Mouse (Mus musculus) lung, postnatal 10 days (tissue): ENCODE results near the gene Phactr1.

Experiments
- DNase-seq: peaks from one replicate; pipeline ENCODE4 v3.0.0; 2021

Phactr1 gene

GRCm38 (mm10) chr13:42760907-42761544 lies 80.6 kb downstream of the Phactr1 start:
- no peak for DNase-seq

- DNase-seq = no peak
These were observed 91.9 kb downstream of the Phactr1 start for GRCm38 (mm10) chr13:42772314-42772713.

GRCm38 (mm10) chr13:42774040-42774439 lies 93.6 kb downstream of the Phactr1 start:
- DNase-seq = no peak

GRCm38 (mm10) chr13:42782151-42782550 lies 101.7 kb downstream of the Phactr1 start:
- DNase-seq = no peak

- no peak for DNase-seq
These were observed 108.8 kb downstream of the Phactr1 start for GRCm38 (mm10) chr13:42789221-42789620.

- peak; percentile 10 for DNase-seq
These were observed 111.9 kb downstream of the Phactr1 start for GRCm38 (mm10) chr13:42792279-42792678.

GRCm38 (mm10) chr13:42800523-42800922 lies 120.1 kb downstream of the Phactr1 start:
- no peak for DNase-seq

GRCm38 (mm10) chr13:42804314-42804713 lies 123.9 kb downstream of the Phactr1 start:
- DNase-seq = no peak

GRCm38 (mm10) chr13:42812762-42813161 lies 132.3 kb downstream of the Phactr1 start:
- peak; percentile 65 for DNase-seq

GRCm38 (mm10) chr13:42818378-42818777 lies 138.0 kb downstream of the Phactr1 start:
- peak; percentile 73 for DNase-seq

GRCm38 (mm10) chr13:42820513-42820912 lies 140.1 kb downstream of the Phactr1 start:
- DNase-seq = no peak

GRCm38 (mm10) chr13:42821426-42822106 lies 141.1 kb downstream of the Phactr1 start:
- DNase-seq = no peak

GRCm38 (mm10) chr13:42822545-42822944 lies 142.1 kb downstream of the Phactr1 start:
- peak; percentile 87 for DNase-seq

GRCm38 (mm10) chr13:42823875-42824274 lies 143.5 kb downstream of the Phactr1 start:
- DNase-seq = no peak

- peak; percentile 51 for DNase-seq
These were observed 146.2 kb downstream of the Phactr1 start for GRCm38 (mm10) chr13:42826602-42827001.

GRCm38 (mm10) chr13:42828978-42829377 lies 148.6 kb downstream of the Phactr1 start:
- DNase-seq = peak; percentile 62

- peak; percentile 48 for DNase-seq
These were observed 155.0 kb downstream of the Phactr1 start for GRCm38 (mm10) chr13:42835441-42835840.

GRCm38 (mm10) chr13:42839358-42839757 lies 158.9 kb downstream of the Phactr1 start:
- DNase-seq = no peak

GRCm38 (mm10) chr13:42852086-42852485 lies 171.7 kb downstream of the Phactr1 start:
- DNase-seq = no peak

- DNase-seq = no peak
These were observed 173.6 kb downstream of the Phactr1 start for GRCm38 (mm10) chr13:42853900-42854595.

GRCm38 (mm10) chr13:42866162-42866941 lies 185.9 kb downstream of the Phactr1 start:
- peak; percentile 79 for DNase-seq

GRCm38 (mm10) chr13:42867026-42867425 lies 186.6 kb downstream of the Phactr1 start:
- DNase-seq = peak; percentile 32

GRCm38 (mm10) chr13:42872125-42872524 lies 191.7 kb downstream of the Phactr1 start:
- DNase-seq = no peak
